Mouse (Mus musculus) midbrain, embryonic 15.5 days (tissue): ENCODE data around the gene Dusp6. TPM values are rescaled to one million over a fixed set of nuclear protein-coding genes. Genes with fewer than 3 reads are reported as not detected.

Experiments
- ATAC-seq: fragments of 200-750 bp; cut with Nextera tagmentation; replicated peaks from 2 replicates; pipeline ENCODE4 v1.8.0; 2017; ENCODE audit warnings: moderate TSS enrichment
- H3K27ac ChIP-seq: fragments of 300-500 bp; sonication (generic); 2 replicates; pipeline ENCODE4 v1.5.1; 2015; ENCODE audit warnings: mild to moderate bottlenecking, inconsistent platforms
- H3K27me3 ChIP-seq: fragments of 300-500 bp; sonication (generic); replicated peaks from 2 replicates; pipeline ENCODE4 v1.6.1; 2015; ENCODE audit warnings: inconsistent platforms
- H3K36me3 ChIP-seq: fragments of 300-500 bp; sonication (generic); replicated peaks from 2 replicates; pipeline ENCODE4 v1.6.1; 2015; ENCODE audit warnings: inconsistent platforms
- H3K4me1 ChIP-seq: fragments of 300-500 bp; sonication (generic); 2 replicates; pipeline ENCODE4 v1.6.1; 2015; ENCODE audit warnings: inconsistent platforms
- H3K4me2 ChIP-seq: fragments of 300-500 bp; sonication (generic); 2 replicates; pipeline ENCODE4 v1.6.1; 2015; ENCODE audit warnings: inconsistent platforms, mild to moderate bottlenecking, moderate library complexity
- H3K4me3 ChIP-seq: fragments of 300-500 bp; sonication (generic); 2 replicates; pipeline ENCODE4 v1.5.1; 2015; ENCODE audit warnings: mild to moderate bottlenecking, inconsistent platforms
- H3K9ac ChIP-seq: fragments of 300-500 bp; sonication (generic); 2 replicates; pipeline ENCODE4 v1.6.1; 2015; ENCODE audit warnings: mild to moderate bottlenecking, inconsistent platforms
- H3K9me3 ChIP-seq: fragments of 300-500 bp; sonication (generic); 2 replicates; pipeline ENCODE4 v1.6.1; 2016; ENCODE audit warnings: inconsistent platforms
- WGBS: fragments of 180-500 bp; shearing (Covaris S2); methylation state at CpG from one replicate; pipeline ENCODE4 v1.1.7; 2015; ENCODE audit warnings: mixed read lengths; 5-methylcytosine and 5-hydroxymethylcytosine counted together
- polyA plus RNA-seq: library from polyadenylated mRNA; unstranded; fragments of >200 nt; fragmentation: Nextera tagmentation; extraction: Ambion mirVana; gene quantifications from 2 replicates; pipeline ENCODE4 v1.2.1, GENCODE M21; 2015

Dusp6 gene
- polyA plus RNA-seq, 1 experiment from 2014 or later, result 27.0 TPM

DNA sequence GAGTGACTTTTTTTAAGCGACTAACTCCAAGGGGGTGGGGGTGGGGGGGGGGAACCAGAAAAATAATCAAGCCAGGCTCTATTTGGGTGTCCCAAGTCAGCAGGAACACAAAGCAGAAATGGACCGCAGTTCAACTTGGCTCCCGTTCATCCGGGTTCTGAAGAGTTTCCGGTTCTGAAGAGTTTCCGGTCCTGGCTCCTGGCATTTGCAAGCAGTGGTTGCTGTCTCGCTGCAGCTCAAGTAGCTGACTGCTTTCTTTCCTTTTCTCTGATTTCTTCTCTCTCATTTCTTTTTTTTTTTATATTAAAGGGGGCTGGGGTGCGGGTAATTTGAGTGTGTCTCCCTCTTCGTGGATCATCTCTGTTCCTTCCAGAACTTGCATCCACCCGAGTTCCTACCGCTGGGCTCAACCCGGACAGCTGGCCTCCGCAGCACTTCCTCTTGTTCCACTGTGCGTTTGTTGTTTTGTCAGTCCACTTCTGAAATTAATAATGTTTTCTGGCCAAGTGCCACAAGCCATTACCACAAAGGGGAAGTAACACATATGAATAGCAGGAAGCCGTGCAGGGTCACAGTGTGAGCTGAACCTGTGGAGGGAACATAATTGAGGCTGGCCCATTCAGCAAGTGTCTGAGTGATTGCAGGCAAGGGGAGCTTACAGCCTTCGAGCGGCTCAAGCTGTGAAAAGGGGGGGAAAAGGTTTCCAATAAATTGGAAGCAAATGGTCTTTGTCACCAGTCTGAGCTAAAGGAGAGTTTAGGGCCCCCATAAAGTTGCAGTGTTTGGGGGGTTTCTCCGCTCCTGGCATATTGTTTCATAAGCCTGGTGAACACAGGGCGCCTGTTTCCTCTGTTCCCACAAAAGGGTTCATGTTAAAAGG lies 5.6 kb downstream of the Dusp6 start:
- H3K4me2 ChIP-seq, result peak overlapping the region; percentile 15
- H3K27me3 ChIP-seq, result no peaks in the 10 kb centered on the region
- no peaks in the 10 kb centered on the region for H3K9me3 ChIP-seq
- ATAC-seq, result no peak
- H3K9ac ChIP-seq, result no peak overlapping the region
- WGBS, result 26% methylated on average over 19 of the region's 19 CpGs
- H3K4me1 ChIP-seq, result peaks cover 41% of the 10 kb centered on the region
- H3K4me3 ChIP-seq, result no peak overlapping the region
- no peaks in the 10 kb centered on the region for H3K36me3 ChIP-seq
- peak overlapping the region; percentile 60 for H3K27ac ChIP-seq

DNA sequence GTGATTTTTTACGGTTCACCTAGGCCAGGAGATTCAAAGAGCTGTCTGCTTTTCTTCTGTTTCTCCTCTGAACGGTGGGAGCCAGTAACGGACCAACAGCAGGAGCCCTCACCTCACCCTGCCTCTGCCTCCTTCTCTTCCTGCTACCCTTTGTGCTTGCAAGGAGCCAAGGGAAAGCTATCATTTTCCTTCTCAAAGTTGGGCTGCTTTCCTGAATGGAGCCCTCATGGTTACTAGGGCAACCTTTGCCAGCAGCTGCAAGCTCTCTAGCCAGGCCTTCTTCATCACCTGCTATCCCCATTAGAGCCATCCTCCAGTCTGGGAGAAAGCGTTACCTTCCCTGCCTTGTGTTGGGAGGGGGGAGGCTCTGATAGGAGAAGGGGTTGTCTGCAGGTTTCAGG lies 6.3 kb downstream of the Dusp6 start:
- Histone ChIP-seq H3K4me2 (0 out of 2 replicates have a peak overlapping the region, but pooled peaks have one; percentile 15), H3K36me3 (no peaks in the 10 kb centered on the region), H3K27ac (peak overlapping the region; percentile 60), H3K4me3 (no peak overlapping the region), H3K27me3 (no peaks in the 10 kb centered on the region), H3K4me1 (peaks cover 36% of the 10 kb centered on the region), H3K9me3 (no peaks in the 10 kb centered on the region), H3K9ac (no peak overlapping the region)
- ATAC-seq, result peak; percentile 32; the same call in 1 of the 2 replicates
- 6% methylated on average over 4 of the region's 4 CpGs for WGBS

GRCm38 (mm10) chr10:99269704-99270103 lies 6.7 kb downstream of the Dusp6 start:
- Histone ChIP-seq H3K9ac (no peak overlapping the region), H3K36me3 (no peaks in the 10 kb centered on the region), H3K4me3 (no peak overlapping the region), H3K27me3 (no peaks in the 10 kb centered on the region), H3K9me3 (no peaks in the 10 kb centered on the region), H3K4me2 (no peak overlapping the region), H3K27ac (peak overlapping the region; percentile 60), H3K4me1 (peaks cover 31% of the 10 kb centered on the region)
- no peak for ATAC-seq
- WGBS, result 53% methylated on average over 6 of the region's 6 CpGs

DNA sequence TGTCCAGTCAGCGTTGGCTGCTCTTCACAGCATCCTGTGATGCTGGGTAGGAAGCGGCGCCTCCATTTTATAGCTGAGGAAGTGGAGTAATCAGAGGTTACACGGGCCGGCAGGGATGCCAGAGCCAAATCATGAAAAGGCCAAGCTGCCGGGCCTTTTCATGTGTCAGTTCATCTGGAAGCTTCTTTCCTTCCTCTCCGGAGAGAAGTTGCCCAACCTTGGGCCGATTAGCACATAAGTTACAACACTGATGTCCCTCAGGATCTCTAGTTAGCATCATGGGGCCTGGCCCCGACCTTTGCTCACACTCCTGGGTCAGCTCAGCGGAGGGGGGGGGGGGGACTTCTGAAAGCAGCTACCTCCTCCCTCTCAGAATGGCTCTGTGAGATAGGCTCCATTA lies 7.4 kb downstream of the Dusp6 start:
- ATAC-seq, result no peak
- Histone ChIP-seq H3K36me3 (no peaks in the 10 kb centered on the region), H3K9ac (no peak overlapping the region), H3K4me3 (no peak overlapping the region), H3K27ac (no peak overlapping the region), H3K4me2 (no peak overlapping the region), H3K27me3 (no peaks in the 10 kb centered on the region), H3K9me3 (no peaks in the 10 kb centered on the region), H3K4me1 (peaks cover 24% of the 10 kb centered on the region)
- WGBS, result 65% methylated on average over 10 of the region's 10 CpGs

GRCm38 (mm10) chr10:99271016-99271415 lies 8.0 kb downstream of the Dusp6 start:
- no peak overlapping the region for H3K4me3 ChIP-seq
- H3K9ac ChIP-seq, result no peak overlapping the region
- 82% methylated on average over 11 of the region's 11 CpGs for WGBS
- no peak overlapping the region for H3K27ac ChIP-seq
- no peaks in the 10 kb centered on the region for H3K36me3 ChIP-seq
- no peak for ATAC-seq
- H3K9me3 ChIP-seq, result no peaks in the 10 kb centered on the region
- no peaks in the 10 kb centered on the region for H3K27me3 ChIP-seq
- H3K4me1 ChIP-seq, result peaks cover 18% of the 10 kb centered on the region
- H3K4me2 ChIP-seq, result no peak overlapping the region

- H3K4me2 ChIP-seq, result no peak overlapping the region
- no peak overlapping the region for H3K27ac ChIP-seq
- no peaks in the 10 kb centered on the region for H3K9me3 ChIP-seq
- no peak for ATAC-seq
- H3K36me3 ChIP-seq, result no peaks in the 10 kb centered on the region
- no peak overlapping the region for H3K9ac ChIP-seq
- peaks cover 17% of the 10 kb centered on the region for H3K4me1 ChIP-seq
- no peaks in the 10 kb centered on the region for H3K27me3 ChIP-seq
- no peak overlapping the region for H3K4me3 ChIP-seq
- 87% methylated on average over 12 of the region's 12 CpGs for WGBS
Measured at GRCm38 (mm10) chr10:99273006-99273405, 10.0 kb downstream of the Dusp6 start.

DNA sequence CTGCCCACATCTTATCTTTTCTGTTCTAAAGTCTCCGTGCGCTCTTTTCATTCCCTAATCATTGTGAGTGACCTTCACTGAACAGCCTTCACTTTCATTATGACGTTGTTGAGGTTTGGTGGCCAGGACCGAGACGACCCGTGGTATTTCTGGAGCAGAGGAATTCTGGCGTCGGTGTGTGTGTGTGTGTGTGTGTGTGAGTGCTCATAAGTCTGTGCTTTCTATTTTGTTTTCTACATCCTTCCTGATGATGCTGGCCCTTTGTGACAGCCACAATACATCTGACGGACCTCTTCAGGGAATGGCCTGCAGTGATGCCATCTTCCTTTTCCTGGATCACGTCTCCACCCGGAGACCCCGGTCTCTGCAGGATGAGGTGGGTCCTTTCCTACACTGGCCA lies 11.6 kb downstream of the Dusp6 start:
- no peak overlapping the region for H3K27ac ChIP-seq
- no peaks in the 10 kb centered on the region for H3K9me3 ChIP-seq
- H3K4me2 ChIP-seq, result no peak overlapping the region
- H3K27me3 ChIP-seq, result no peaks in the 10 kb centered on the region
- ATAC-seq, result no peak
- H3K36me3 ChIP-seq, result no peaks in the 10 kb centered on the region
- H3K9ac ChIP-seq, result no peak overlapping the region
- H3K4me3 ChIP-seq, result no peak overlapping the region
- 90% methylated on average over 12 of the region's 12 CpGs for WGBS
- H3K4me1 ChIP-seq, result peaks cover 3% of the 10 kb centered on the region; the same call in 1 of the 2 replicates

- H3K27ac ChIP-seq, result no peak overlapping the region
- no peak overlapping the region for H3K4me3 ChIP-seq
- H3K27me3 ChIP-seq, result no peaks in the 10 kb centered on the region
- no peak overlapping the region for H3K9ac ChIP-seq
- 86% methylated on average over 22 of the region's 22 CpGs for WGBS
- H3K9me3 ChIP-seq, result no peaks in the 10 kb centered on the region
- H3K36me3 ChIP-seq, result no peaks in the 10 kb centered on the region
- no peaks in the 10 kb centered on the region for H3K4me1 ChIP-seq
- ATAC-seq, result no peak
- no peak overlapping the region for H3K4me2 ChIP-seq
Measured at GRCm38 (mm10) chr10:99279067-99279880, 16.2 kb downstream of the Dusp6 start.

DNA sequence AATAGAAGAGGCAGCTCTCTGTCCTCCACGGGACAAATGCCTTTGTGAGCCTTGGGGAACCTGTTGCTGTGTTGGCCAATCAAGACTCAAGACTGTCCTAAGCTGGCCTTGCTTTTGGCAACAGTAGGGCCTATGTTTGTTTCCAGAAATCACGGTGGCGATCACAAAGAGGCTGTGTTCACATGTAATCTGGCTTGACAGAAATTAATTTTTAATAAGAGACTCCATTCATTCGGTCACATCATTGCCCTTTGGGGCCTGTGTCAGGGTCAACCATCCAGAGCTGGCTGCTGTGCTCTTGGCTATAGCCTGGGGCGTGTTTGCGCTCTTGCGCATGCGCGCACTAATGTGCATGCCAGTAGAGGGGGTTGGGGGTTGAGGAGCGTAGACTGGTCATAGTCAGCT lies 21.0 kb downstream of the Dusp6 start:
- no peak overlapping the region for H3K4me3 ChIP-seq
- H3K4me2 ChIP-seq, result no peak overlapping the region
- no peak overlapping the region for H3K9ac ChIP-seq
- no peak overlapping the region for H3K27ac ChIP-seq
- ATAC-seq, result peak; percentile 39; the same call in 1 of the 2 replicates
- H3K4me1 ChIP-seq, result no peaks in the 10 kb centered on the region; the same call in 1 of the 2 replicates
- H3K27me3 ChIP-seq, result 0 out of 2 replicates have a peak, but pooled peaks cover 6% of the 10 kb centered on the region
- WGBS, result 77% methylated on average over 10 of the region's 10 CpGs
- no peaks in the 10 kb centered on the region for H3K36me3 ChIP-seq
- H3K9me3 ChIP-seq, result no peaks in the 10 kb centered on the region

DNA sequence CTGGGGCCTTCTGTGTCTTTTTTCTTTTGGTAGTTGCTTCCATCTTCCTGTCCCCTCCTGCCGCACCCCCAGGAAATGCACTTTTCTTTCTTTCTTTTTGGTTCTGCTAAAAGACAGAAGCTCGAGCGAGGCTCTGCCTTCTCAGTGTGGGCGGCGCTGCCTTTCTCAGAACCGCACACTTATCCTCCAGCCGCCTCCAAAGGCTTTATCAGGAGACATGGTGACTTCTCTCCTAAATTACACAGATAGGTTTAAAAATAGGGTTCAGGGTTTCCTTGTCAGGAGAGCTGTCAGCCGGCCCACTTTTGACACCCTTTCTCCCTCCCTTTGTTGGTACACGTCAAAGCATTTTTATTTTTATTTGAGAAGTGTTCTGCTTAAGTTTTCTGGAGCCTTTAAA lies 21.9 kb downstream of the Dusp6 start:
- 82% methylated on average over 9 of the region's 9 CpGs for WGBS
- H3K4me1 ChIP-seq, result no peaks in the 10 kb centered on the region; the same call in 1 of the 2 replicates
- no peaks in the 10 kb centered on the region for H3K9me3 ChIP-seq
- no peak overlapping the region for H3K27ac ChIP-seq
- no peak overlapping the region for H3K9ac ChIP-seq
- no peak overlapping the region for H3K4me3 ChIP-seq
- H3K4me2 ChIP-seq, result no peak overlapping the region
- H3K36me3 ChIP-seq, result no peaks in the 10 kb centered on the region
- no peak for ATAC-seq
- H3K27me3 ChIP-seq, result 0 out of 2 replicates have a peak, but pooled peaks cover 6% of the 10 kb centered on the region

DNA sequence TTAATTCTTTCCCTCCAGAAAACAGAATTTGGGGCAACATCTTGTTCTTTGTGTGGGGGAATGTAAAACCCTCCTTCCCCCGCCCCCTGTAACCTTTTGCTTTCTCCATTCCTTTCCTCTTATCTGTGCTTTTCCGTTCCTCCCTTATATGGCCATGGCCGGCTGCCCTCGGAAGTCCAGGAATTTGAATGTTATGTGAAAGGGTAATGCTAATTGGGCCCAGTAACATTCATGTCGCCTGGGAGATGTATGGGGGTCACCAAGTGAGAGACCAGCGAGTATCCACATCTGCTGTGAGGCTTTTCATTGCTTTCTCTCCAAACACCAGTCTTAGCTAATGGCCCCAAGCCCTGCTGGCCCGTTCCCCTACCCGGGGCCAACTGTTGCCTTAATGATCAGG lies 22.7 kb downstream of the Dusp6 start:
- H3K9me3 ChIP-seq, result no peaks in the 10 kb centered on the region
- 0 out of 2 replicates have a peak, but pooled peaks cover 6% of the 10 kb centered on the region for H3K27me3 ChIP-seq
- WGBS, result 50% methylated on average over 8 of the region's 8 CpGs
- H3K4me3 ChIP-seq, result no peak overlapping the region
- H3K4me1 ChIP-seq, result no peaks in the 10 kb centered on the region; the same call in 1 of the 2 replicates
- H3K4me2 ChIP-seq, result no peak overlapping the region
- H3K36me3 ChIP-seq, result no peaks in the 10 kb centered on the region
- no peak overlapping the region for H3K27ac ChIP-seq
- H3K9ac ChIP-seq, result no peak overlapping the region
- no peak for ATAC-seq

GRCm38 (mm10) chr10:99286213-99286612 lies 23.2 kb downstream of the Dusp6 start:
- no peak for ATAC-seq
- Histone ChIP-seq H3K9ac (no peak overlapping the region), H3K27ac (no peak overlapping the region), H3K27me3 (0 out of 2 replicates have a peak, but pooled peaks cover 6% of the 10 kb centered on the region), H3K36me3 (no peaks in the 10 kb centered on the region), H3K4me2 (no peak overlapping the region), H3K4me3 (no peak overlapping the region), H3K4me1 (no peaks in the 10 kb centered on the region; the same call in 1 of the 2 replicates), H3K9me3 (no peaks in the 10 kb centered on the region)
- WGBS, result 81% methylated on average over 7 of the region's 7 CpGs
